Mouse (Mus musculus) intestine, embryonic 14.5 days (tissue): ENCODE measurements around the gene S100g. TPM values are rescaled to one million over a fixed set of nuclear protein-coding genes. Genes with fewer than 3 reads are reported as not detected.

Experiments
- ATAC-seq: fragments of 200-750 bp; cut with Nextera tagmentation; replicated peaks from 2 replicates; pipeline ENCODE4 v1.8.0; 2017; ENCODE audit warnings: low read depth, moderate number of reproducible peaks, moderate TSS enrichment, moderate library complexity; ENCODE audit not compliant: low FRiP score, low TSS enrichment
- DNase-seq: peaks from one replicate; pipeline ENCODE4 v3.0.0-alpha.2; 2018; ENCODE audit warnings: low spot score
- H3K27ac ChIP-seq: fragments of 300-500 bp; sonication (generic); 2 replicates; pipeline ENCODE4 v1.5.1; 2014; ENCODE audit warnings: low read depth, mild to moderate bottlenecking, control low read depth
- H3K27me3 ChIP-seq: fragments of 300-500 bp; sonication (generic); replicated peaks from 2 replicates; pipeline ENCODE4 v1.6.1; 2014; ENCODE audit warnings: low read length, control low read depth; ENCODE audit not compliant: control insufficient read depth, insufficient read depth
- H3K36me3 ChIP-seq: fragments of 300-500 bp; sonication (generic); 2 replicates; pipeline ENCODE4 v1.6.1; 2014; ENCODE audit warnings: low read length, control low read depth; ENCODE audit not compliant: control insufficient read depth, insufficient read depth
- H3K4me1 ChIP-seq: fragments of 300-500 bp; sonication (generic); replicated peaks from 2 replicates; pipeline ENCODE4 v1.6.1; 2014; ENCODE audit warnings: low read length, control low read depth, mixed read lengths; ENCODE audit not compliant: control insufficient read depth, insufficient read depth
- H3K4me2 ChIP-seq: fragments of 300-500 bp; sonication (generic); 2 replicates; pipeline ENCODE4 v1.6.1; 2014; ENCODE audit warnings: low read length
- H3K4me3 ChIP-seq: fragments of 300-500 bp; sonication (generic); 2 replicates; pipeline ENCODE4 v1.5.1; 2014; ENCODE audit warnings: low read depth, low read length, control low read depth, mixed read lengths
- H3K9ac ChIP-seq: fragments of 300-500 bp; sonication (generic); 2 replicates; pipeline ENCODE4 v1.6.1; 2014; ENCODE audit warnings: mild to moderate bottlenecking, low read length
- H3K9me3 ChIP-seq: fragments of 300-500 bp; sonication (generic); 2 replicates; pipeline ENCODE4 v1.6.1; 2016; ENCODE audit warnings: low read length, control low read depth; ENCODE audit not compliant: control insufficient read depth
- WGBS: fragments of 180-500 bp; shearing (Covaris S2); extraction: QIAGEN DNeasy Blood & Tissue Kit; methylation state at CpG from one replicate; pipeline ENCODE4 v1.1.7; 2014; 5-methylcytosine and 5-hydroxymethylcytosine counted together
- polyA plus RNA-seq: library from polyadenylated mRNA; unstranded; fragments of >200 nt; fragmentation: Nextera tagmentation; extraction: Ambion mirVana; gene quantifications from 2 replicates; pipeline ENCODE4 v1.2.1, GENCODE M21; 2014

S100g gene
- 165 and 210 TPM in 2 replicates for polyA plus RNA-seq

- no peak within 1 kb of the TSS for H3K4me2 ChIP-seq
- no peaks in the 10 kb centered on the region for H3K4me1 ChIP-seq
- no peak within 1 kb of the TSS for H3K4me3 ChIP-seq
- H3K9ac ChIP-seq = no peak within 1 kb of the TSS
- WGBS = 38% methylated on average over 3 of the region's 3 CpGs
- H3K27me3 ChIP-seq = no peaks in the 10 kb centered on the region
- DNase-seq (no peak), ATAC-seq (peak; percentile 75; the same call in 1 of the 2 replicates)
- no peaks in the 10 kb centered on the region for H3K36me3 ChIP-seq
- H3K9me3 ChIP-seq = no peaks in the 10 kb centered on the region
- H3K27ac ChIP-seq = no peak within 1 kb of the TSS
Measured at GRCm38 (mm10) chrX:162964383-162964782, at the start of gene S100g. TSS of gene S100g (minus strand) at chrX:162964599.

- H3K36me3 ChIP-seq = no peaks in the 10 kb centered on the region
- ATAC-seq = no peak
Measured at GRCm38 (mm10) chrX:162992121-162992520, 27.7 kb upstream of the S100g start.

GRCm38 (mm10) chrX:162991396-162991795 is 27.0 kb upstream of the S100g start:
- Histone ChIP-seq H3K4me2 (no peak overlapping the region), H3K9ac (no peak overlapping the region), H3K27me3 (no peaks in the 10 kb centered on the region), H3K4me1 (no peaks in the 10 kb centered on the region), H3K9me3 (no peaks in the 10 kb centered on the region), H3K36me3 (no peaks in the 10 kb centered on the region), H3K27ac (no peak overlapping the region), H3K4me3 (no peak overlapping the region)
- no peak for DNase-seq
- WGBS = 84% methylated on average over 4 of the region's 4 CpGs
- no peak for ATAC-seq

More at GRCm38 (mm10) chrX:162992121-162992520, 27.7 kb upstream of the S100g start:
- Histone ChIP-seq H3K27me3 (no peaks in the 10 kb centered on the region), H3K9me3 (no peaks in the 10 kb centered on the region), H3K9ac (no peak overlapping the region), H3K4me1 (no peaks in the 10 kb centered on the region), H3K27ac (no peak overlapping the region), H3K4me3 (no peak overlapping the region), H3K4me2 (no peak overlapping the region)
- 75% methylated on average over 3 of the region's 3 CpGs for WGBS
- DNase-seq = no peak

- H3K4me3 ChIP-seq = no peak overlapping the region
- no peaks in the 10 kb centered on the region for H3K4me1 ChIP-seq
- ATAC-seq (no peak), DNase-seq (no peak)
- no peaks in the 10 kb centered on the region for H3K27me3 ChIP-seq
- no peak overlapping the region for H3K9ac ChIP-seq
- no peak overlapping the region for H3K4me2 ChIP-seq
- WGBS = 85% methylated on average over 10 of the region's 10 CpGs
- H3K9me3 ChIP-seq = no peaks in the 10 kb centered on the region
- H3K36me3 ChIP-seq = no peaks in the 10 kb centered on the region
- H3K27ac ChIP-seq = no peak overlapping the region
Measured at GRCm38 (mm10) chrX:162986876-162987495, 22.6 kb upstream of the S100g start.

- Histone ChIP-seq H3K4me3 (no peak overlapping the region), H3K9me3 (no peaks in the 10 kb centered on the region), H3K4me1 (no peaks in the 10 kb centered on the region), H3K27ac (no peak overlapping the region), H3K4me2 (no peak overlapping the region), H3K9ac (no peak overlapping the region), H3K36me3 (no peaks in the 10 kb centered on the region), H3K27me3 (no peaks in the 10 kb centered on the region)
- 81% methylated on average over 3 of the region's 3 CpGs for WGBS
- DNase-seq = no peak
- no peak for ATAC-seq
Measured at GRCm38 (mm10) chrX:162976194-162976593, 11.8 kb upstream of the S100g start.

- Histone ChIP-seq H3K4me3 (no peak overlapping the region), H3K27me3 (no peaks in the 10 kb centered on the region), H3K4me2 (no peak overlapping the region), H3K4me1 (no peaks in the 10 kb centered on the region), H3K9me3 (no peaks in the 10 kb centered on the region), H3K9ac (no peak overlapping the region), H3K36me3 (no peaks in the 10 kb centered on the region), H3K27ac (no peak overlapping the region)
- ATAC-seq = no peak
- no peak for DNase-seq
- WGBS = 75% methylated on average over 8 of the region's 8 CpGs
Measured at GRCm38 (mm10) chrX:162967456-162967855, 3.1 kb upstream of the S100g start.

GRCm38 (mm10) chrX:162963840-162964239 is 559 bp downstream of the S100g start:
- Histone ChIP-seq H3K27me3 (no peaks in the 10 kb centered on the region), H3K4me2 (no peak overlapping the region), H3K9me3 (no peaks in the 10 kb centered on the region), H3K36me3 (no peaks in the 10 kb centered on the region), H3K4me3 (no peak overlapping the region), H3K9ac (no peak overlapping the region), H3K4me1 (no peaks in the 10 kb centered on the region), H3K27ac (no peak overlapping the region)
- DNase-seq = no peak
- WGBS = 38% methylated on average over 4 of the region's 4 CpGs
- ATAC-seq = no peak

GRCm38 (mm10) chrX:162957921-162958320 is 6.5 kb downstream of the S100g start:
- no peak for ATAC-seq
- Histone ChIP-seq H3K27me3 (0 out of 2 replicates have a peak, but pooled peaks cover 2% of the 10 kb centered on the region), H3K9me3 (no peaks in the 10 kb centered on the region), H3K27ac (no peak overlapping the region), H3K36me3 (no peaks in the 10 kb centered on the region), H3K4me2 (no peak overlapping the region), H3K4me3 (no peak overlapping the region), H3K4me1 (no peaks in the 10 kb centered on the region), H3K9ac (no peak overlapping the region)
- WGBS = 84% methylated on average over 3 of the region's 3 CpGs
- no peak for DNase-seq

GRCm38 (mm10) chrX:162949811-162950439 is 14.5 kb downstream of the S100g start:
- H3K9ac ChIP-seq = no peak overlapping the region
- H3K36me3 ChIP-seq = no peaks in the 10 kb centered on the region
- H3K9me3 ChIP-seq = no peaks in the 10 kb centered on the region
- H3K27me3 ChIP-seq = 0 out of 2 replicates have a peak, but pooled peaks cover under 1% of the 10 kb centered on the region
- H3K4me1 ChIP-seq = no peaks in the 10 kb centered on the region
- DNase-seq (no peak), ATAC-seq (no peak)
- no peak overlapping the region for H3K4me2 ChIP-seq
- H3K27ac ChIP-seq = no peak overlapping the region
- H3K4me3 ChIP-seq = no peak overlapping the region
- 28% methylated on average over 3 of the region's 3 CpGs for WGBS
